Mouse (Mus musculus) thymus, postnatal 10 days (tissue): ENCODE data around the gene Cpt2.

Experiments used
- DNase-seq, 2 experiments: peaks; one replicate each; pipeline ENCODE4 v3.0.0; 2021; ENCODE audit warnings: low spot score in 2 of 2

Gene Cpt2

GRCm38 (mm10) chr4:107923145-107923802 lies at the start of gene Cpt2:
Cpt2 (minus strand) TSS chr4:107923610.
- DNase-seq = peak; percentile 85 to 91

- DNase-seq = no peak
Observed at GRCm38 (mm10) chr4:107971162-107971561, 47.8 kb upstream of the Cpt2 start.

GRCm38 (mm10) chr4:107969781-107970180 lies 46.4 kb upstream of the Cpt2 start:
- DNase-seq = no peak

- DNase-seq = no peak
Observed at GRCm38 (mm10) chr4:107967966-107968682, 44.7 kb upstream of the Cpt2 start, which contains the start of gene Slc1a7. Slc1a7 (plus strand) TSS chr4:107968332.

- no peak for DNase-seq
Observed at GRCm38 (mm10) chr4:107966416-107967109, 43.2 kb upstream of the Cpt2 start.

- DNase-seq = no peak
Observed at GRCm38 (mm10) chr4:107962792-107963191, 39.4 kb upstream of the Cpt2 start.

GRCm38 (mm10) chr4:107962044-107962732 lies 38.8 kb upstream of the Cpt2 start:
- DNase-seq = no peak

- DNase-seq = no peak
Observed at GRCm38 (mm10) chr4:107958487-107958886, 35.1 kb upstream of the Cpt2 start.

GRCm38 (mm10) chr4:107955691-107956090 lies 32.3 kb upstream of the Cpt2 start:
- no peak for DNase-seq

GRCm38 (mm10) chr4:107952845-107953244 lies 29.4 kb upstream of the Cpt2 start:
- DNase-seq = no peak

- no peak for DNase-seq
Observed at GRCm38 (mm10) chr4:107949918-107950317, 26.5 kb upstream of the Cpt2 start.

GRCm38 (mm10) chr4:107944141-107944540 lies 20.7 kb upstream of the Cpt2 start:
- DNase-seq = no peak

- no peak for DNase-seq
Observed at GRCm38 (mm10) chr4:107942741-107943140, 19.3 kb upstream of the Cpt2 start.

GRCm38 (mm10) chr4:107938124-107938523 lies 14.7 kb upstream of the Cpt2 start:
- DNase-seq = no peak

GRCm38 (mm10) chr4:107937338-107937737 lies 13.9 kb upstream of the Cpt2 start:
- DNase-seq = peak; percentile 38 to 67

- DNase-seq = no peak
Observed at GRCm38 (mm10) chr4:107935254-107935653, 11.8 kb upstream of the Cpt2 start.

- DNase-seq = no peak
Observed at GRCm38 (mm10) chr4:107933239-107933638, 9.8 kb upstream of the Cpt2 start.

- DNase-seq = no peak
Observed at GRCm38 (mm10) chr4:107931453-107931852, 8.0 kb upstream of the Cpt2 start.

- no peak for DNase-seq
Observed at GRCm38 (mm10) chr4:107928726-107929125, 5.3 kb upstream of the Cpt2 start.

GRCm38 (mm10) chr4:107928269-107928668 lies 4.9 kb upstream of the Cpt2 start:
- DNase-seq = no peak

- DNase-seq = no peak
Observed at GRCm38 (mm10) chr4:107923803-107924194, 389 bp upstream of the Cpt2 start.

GRCm38 (mm10) chr4:107921952-107922351 lies 1.5 kb downstream of the Cpt2 start:
- no peak for DNase-seq
